Mouse (Mus musculus) 3T3-L1 (cell line): ENCODE measurements around the gene Cdhr3.

Experiments used
- DNase-seq: peaks from one replicate; pipeline ENCODE4 v3.0.0-alpha.2; 2015; ENCODE audit warnings: low read depth, low spot score

Gene Cdhr3

GRCm38 (mm10) chr12:33035089-33035718, 57.5 kb downstream of the Cdhr3 start:
- no peak for DNase-seq

- no peak for DNase-seq
These were observed 58.2 kb downstream of the Cdhr3 start for GRCm38 (mm10) chr12:33034343-33035088.

- no peak for DNase-seq
These were observed 59.5 kb downstream of the Cdhr3 start for GRCm38 (mm10) chr12:33033221-33033620.

- DNase-seq: peak; percentile 20
These were observed 62.1 kb downstream of the Cdhr3 start for GRCm38 (mm10) chr12:33030589-33030988.

- DNase-seq: no peak
These were observed 62.6 kb downstream of the Cdhr3 start for GRCm38 (mm10) chr12:33030066-33030465.

- DNase-seq: no peak
These were observed 64.0 kb downstream of the Cdhr3 start for GRCm38 (mm10) chr12:33028708-33029107.

- peak; percentile 47 for DNase-seq
These were observed 64.5 kb downstream of the Cdhr3 start for GRCm38 (mm10) chr12:33028109-33028691.

- peak; percentile 98 for DNase-seq
These were observed 65.6 kb downstream of the Cdhr3 start for GRCm38 (mm10) chr12:33027093-33027492.

GRCm38 (mm10) chr12:33024524-33024923, 68.2 kb downstream of the Cdhr3 start:
- DNase-seq: no peak

GRCm38 (mm10) chr12:33021751-33022150, 70.9 kb downstream of the Cdhr3 start:
- DNase-seq: no peak

- no peak for DNase-seq
These were observed 71.5 kb downstream of the Cdhr3 start for GRCm38 (mm10) chr12:33021140-33021539.

- peak; percentile 95 for DNase-seq
These were observed 72.7 kb downstream of the Cdhr3 start for GRCm38 (mm10) chr12:33020011-33020410.

- no peak for DNase-seq
These were observed 74.1 kb downstream of the Cdhr3 start for GRCm38 (mm10) chr12:33018601-33019000.

- no peak for DNase-seq
These were observed 75.6 kb downstream of the Cdhr3 start for GRCm38 (mm10) chr12:33016824-33017705.

GRCm38 (mm10) chr12:33015103-33015502, 77.6 kb downstream of the Cdhr3 start:
- DNase-seq: no peak

- DNase-seq: no peak
These were observed 78.5 kb downstream of the Cdhr3 start for GRCm38 (mm10) chr12:33014050-33014796.

- peak; percentile 60 for DNase-seq
These were observed 82.6 kb downstream of the Cdhr3 start for GRCm38 (mm10) chr12:33010026-33010425.

- DNase-seq: no peak
These were observed 83.3 kb downstream of the Cdhr3 start for GRCm38 (mm10) chr12:33009206-33009966.

GRCm38 (mm10) chr12:33008305-33009110, 84.2 kb downstream of the Cdhr3 start:
- no peak for DNase-seq
